Mouse (Mus musculus) embryonic facial prominence, embryonic 12.5 days (tissue): ENCODE measurements at regions not wholly inside any gene's neighbourhood (a gene's known extent, or its start where the extent isn't known, plus 50 kb on each side); places are given as distances from the start of the nearest gene placed in this dataset.

ENCODE experiments used
- ATAC-seq: fragments of 200-750 bp; cut with Nextera tagmentation; 2 replicates; pipeline ENCODE4 v1.8.0; 2017; ENCODE audit not compliant: insufficient number of reproducible peaks, insufficient read depth, low FRiP score, low TSS enrichment
- H3K27ac ChIP-seq: fragments of 300-500 bp; sonication (generic); 2 replicates; pipeline ENCODE4 v1.5.1; 2016; ENCODE audit warnings: mild to moderate bottlenecking
- H3K27me3 ChIP-seq: fragments of 300-500 bp; sonication (generic); 2 replicates; pipeline ENCODE4 v1.6.1; 2016; ENCODE audit warnings: mild to moderate bottlenecking, moderate library complexity
- H3K36me3 ChIP-seq: fragments of 300-500 bp; sonication (generic); 2 replicates; pipeline ENCODE4 v1.6.1; 2016; ENCODE audit warnings: mild to moderate bottlenecking
- H3K4me1 ChIP-seq: fragments of 300-500 bp; sonication (generic); 2 replicates; pipeline ENCODE4 v1.6.1; 2016
- H3K4me2 ChIP-seq: fragments of 300-500 bp; sonication (generic); replicated peaks from 2 replicates; pipeline ENCODE4 v1.6.1; 2016; ENCODE audit warnings: mild to moderate bottlenecking, moderate library complexity
- H3K4me3 ChIP-seq: fragments of 300-500 bp; sonication (generic); 2 replicates; pipeline ENCODE4 v1.5.1; 2016; ENCODE audit warnings: mild to moderate bottlenecking
- H3K9ac ChIP-seq: fragments of 300-500 bp; sonication (generic); 2 replicates; pipeline ENCODE4 v1.6.1; 2016; ENCODE audit warnings: mild to moderate bottlenecking, moderate library complexity
- H3K9me3 ChIP-seq: fragments of 300-500 bp; sonication (generic); 2 replicates; pipeline ENCODE4 v1.6.1; 2016; ENCODE audit warnings: mild to moderate bottlenecking, moderate library complexity
- WGBS: fragments of 180-500 bp; shearing (Covaris S2); methylation state at CpG from one replicate; pipeline ENCODE4 v1.1.7; 2016; 5-methylcytosine and 5-hydroxymethylcytosine counted together

GRCm38 (mm10) chr2:47750997-47751623 lies 1062.8 kb upstream of the Acvr2a start:
- H3K27me3 ChIP-seq, result no peaks in the 10 kb centered on the region
- no peak overlapping the region for H3K4me2 ChIP-seq
- no peak overlapping the region for H3K9ac ChIP-seq
- 85% methylated on average over 4 of the region's 4 CpGs for WGBS
- no peak for ATAC-seq
- no peak overlapping the region for H3K4me3 ChIP-seq
- H3K9me3 ChIP-seq, result no peaks in the 10 kb centered on the region
- H3K27ac ChIP-seq, result no peak overlapping the region
- no peaks in the 10 kb centered on the region for H3K4me1 ChIP-seq
- no peaks in the 10 kb centered on the region for H3K36me3 ChIP-seq

GRCm38 (mm10) chr2:47755716-47756115 lies 1058.2 kb upstream of the Acvr2a start:
- no peak overlapping the region for H3K27ac ChIP-seq
- H3K4me1 ChIP-seq, result no peaks in the 10 kb centered on the region
- H3K4me2 ChIP-seq, result no peak overlapping the region
- no peak for ATAC-seq
- no peak overlapping the region for H3K4me3 ChIP-seq
- no peaks in the 10 kb centered on the region for H3K9me3 ChIP-seq
- no peak overlapping the region for H3K9ac ChIP-seq
- H3K36me3 ChIP-seq, result no peaks in the 10 kb centered on the region
- no peaks in the 10 kb centered on the region for H3K27me3 ChIP-seq

- ATAC-seq, result no peak
- Histone ChIP-seq H3K27me3 (no peaks in the 10 kb centered on the region), H3K9me3 (no peaks in the 10 kb centered on the region), H3K9ac (no peak overlapping the region), H3K4me2 (no peak overlapping the region), H3K4me1 (no peaks in the 10 kb centered on the region), H3K27ac (no peak overlapping the region), H3K36me3 (no peaks in the 10 kb centered on the region), H3K4me3 (no peak overlapping the region)
- WGBS, result 57% methylated on average over 4 of the region's 4 CpGs
These were observed 1057.7 kb upstream of the Acvr2a start for GRCm38 (mm10) chr2:47756248-47756647.

- H3K36me3 ChIP-seq, result no peaks in the 10 kb centered on the region
- H3K4me2 ChIP-seq, result no peak overlapping the region
- H3K4me3 ChIP-seq, result no peak overlapping the region
- H3K27me3 ChIP-seq, result no peaks in the 10 kb centered on the region
- H3K9ac ChIP-seq, result no peak overlapping the region
- no peaks in the 10 kb centered on the region for H3K9me3 ChIP-seq
- 52% methylated on average over 1 of the region's 1 CpGs for WGBS
- H3K4me1 ChIP-seq, result no peaks in the 10 kb centered on the region
- no peak overlapping the region for H3K27ac ChIP-seq
- no peak for ATAC-seq
These were observed 1038.1 kb upstream of the Acvr2a start for GRCm38 (mm10) chr2:47775766-47776165.

- Histone ChIP-seq H3K9me3 (no peaks in the 10 kb centered on the region), H3K36me3 (no peaks in the 10 kb centered on the region), H3K27ac (no peak overlapping the region), H3K9ac (no peak overlapping the region), H3K27me3 (no peaks in the 10 kb centered on the region), H3K4me3 (no peak overlapping the region), H3K4me1 (no peaks in the 10 kb centered on the region), H3K4me2 (no peak overlapping the region)
- 89% methylated on average over 1 of the region's 1 CpGs for WGBS
- ATAC-seq, result no peak
These were observed 1036.9 kb upstream of the Acvr2a start for GRCm38 (mm10) chr2:47776965-47777364.

GRCm38 (mm10) chr2:47785848-47786247 lies 1028.1 kb upstream of the Acvr2a start:
- no peaks in the 10 kb centered on the region for H3K4me1 ChIP-seq
- H3K9me3 ChIP-seq, result no peaks in the 10 kb centered on the region
- H3K27ac ChIP-seq, result no peak overlapping the region
- 8% methylated on average over 3 of the region's 3 CpGs for WGBS
- no peak overlapping the region for H3K4me2 ChIP-seq
- H3K27me3 ChIP-seq, result no peaks in the 10 kb centered on the region
- H3K4me3 ChIP-seq, result no peak overlapping the region
- no peak for ATAC-seq
- H3K36me3 ChIP-seq, result no peaks in the 10 kb centered on the region
- no peak overlapping the region for H3K9ac ChIP-seq

GRCm38 (mm10) chr2:47822746-47823271 lies 991.1 kb upstream of the Acvr2a start:
- Histone ChIP-seq H3K9ac (no peak overlapping the region), H3K9me3 (no peaks in the 10 kb centered on the region), H3K4me2 (no peak overlapping the region), H3K4me3 (no peak overlapping the region), H3K27me3 (no peaks in the 10 kb centered on the region), H3K4me1 (no peaks in the 10 kb centered on the region), H3K36me3 (no peaks in the 10 kb centered on the region), H3K27ac (no peak overlapping the region)
- WGBS, result 33% methylated on average over 2 of the region's 2 CpGs
- no peak for ATAC-seq

GRCm38 (mm10) chr2:47832493-47832892 lies 981.4 kb upstream of the Acvr2a start:
- ATAC-seq, result no peak
- Histone ChIP-seq H3K36me3 (no peaks in the 10 kb centered on the region), H3K4me1 (no peaks in the 10 kb centered on the region), H3K9ac (no peak overlapping the region), H3K27ac (no peak overlapping the region), H3K4me2 (no peak overlapping the region), H3K27me3 (no peaks in the 10 kb centered on the region), H3K4me3 (no peak overlapping the region), H3K9me3 (no peaks in the 10 kb centered on the region)
- 100% methylated on average over 1 of the region's 1 CpGs for whole genome bisulfite sequencing

GRCm38 (mm10) chr2:47833517-47833916 lies 980.4 kb upstream of the Acvr2a start:
- Histone ChIP-seq H3K9ac (no peak overlapping the region), H3K9me3 (no peaks in the 10 kb centered on the region), H3K4me3 (no peak overlapping the region), H3K4me2 (no peak overlapping the region), H3K36me3 (no peaks in the 10 kb centered on the region), H3K4me1 (no peaks in the 10 kb centered on the region), H3K27ac (no peak overlapping the region), H3K27me3 (no peaks in the 10 kb centered on the region)
- no peak for ATAC-seq
- WGBS, result 85% methylated on average over 1 of the region's 1 CpGs

GRCm38 (mm10) chr2:47834055-47834799 lies 979.7 kb upstream of the Acvr2a start:
- no peaks in the 10 kb centered on the region for H3K9me3 ChIP-seq
- H3K4me1 ChIP-seq, result no peaks in the 10 kb centered on the region
- WGBS, result 73% methylated on average over 5 of the region's 5 CpGs
- H3K4me2 ChIP-seq, result no peak overlapping the region
- no peaks in the 10 kb centered on the region for H3K27me3 ChIP-seq
- no peak overlapping the region for H3K9ac ChIP-seq
- no peak for ATAC-seq
- H3K27ac ChIP-seq, result no peak overlapping the region
- no peak overlapping the region for H3K4me3 ChIP-seq
- H3K36me3 ChIP-seq, result no peaks in the 10 kb centered on the region

GRCm38 (mm10) chr2:47857229-47857628 lies 956.7 kb upstream of the Acvr2a start:
- Histone ChIP-seq H3K36me3 (no peaks in the 10 kb centered on the region), H3K9ac (no peak overlapping the region), H3K4me3 (no peak overlapping the region), H3K27me3 (no peaks in the 10 kb centered on the region), H3K4me1 (no peaks in the 10 kb centered on the region), H3K27ac (no peak overlapping the region), H3K4me2 (no peak overlapping the region), H3K9me3 (no peaks in the 10 kb centered on the region)
- no peak for ATAC-seq
- WGBS, result 85% methylated on average over 3 of the region's 3 CpGs

- Histone ChIP-seq H3K27ac (no peak overlapping the region), H3K4me1 (no peaks in the 10 kb centered on the region), H3K4me3 (no peak overlapping the region), H3K36me3 (no peaks in the 10 kb centered on the region), H3K27me3 (no peaks in the 10 kb centered on the region), H3K4me2 (no peak overlapping the region), H3K9ac (no peak overlapping the region), H3K9me3 (no peaks in the 10 kb centered on the region)
- ATAC-seq, result no peak
- 97% methylated on average over 1 of the region's 1 CpGs for WGBS
These were observed 951.5 kb upstream of the Acvr2a start for GRCm38 (mm10) chr2:47862446-47862845.
